Mouse (Mus musculus) bone marrow, adult 2 months (tissue): ENCODE measurements around the gene Miga1. TPM values are rescaled to one million over a fixed set of nuclear protein-coding genes. Genes with fewer than 3 reads are reported as not detected.
A peak's percentile ranks its signal among the peaks of the same experiment; 100 is the strongest.

Source experiments
- H3K27ac ChIP-seq: fragments of 200-500 bp; 2 replicates; pipeline ENCODE4 v1.5.1; 2012; ENCODE audit warnings: low read depth, mild to moderate bottlenecking, control low read depth, inconsistent platforms, low read length; ENCODE audit not compliant: control insufficient read depth, poor library complexity, insufficient read depth
- H3K4me1 ChIP-seq: fragments of 200-500 bp; 2 replicates; pipeline ENCODE4 v1.6.1; 2011; ENCODE audit warnings: low read length; ENCODE audit not compliant: control insufficient read depth, insufficient read depth
- H3K4me3 ChIP-seq: fragments of 200-500 bp; replicated peaks from 2 replicates; pipeline ENCODE3; 2011; ENCODE audit warnings: mild to moderate bottlenecking, low read depth, low read length, control low read depth; ENCODE audit not compliant: control insufficient read depth
- CTCF ChIP-seq: fragments of 200-500 bp; IDR thresholded peaks from 2 replicates; pipeline ENCODE4 v1.5.1; 2011; ENCODE audit warnings: low read length, control low read depth; ENCODE audit not compliant: control insufficient read depth, insufficient read depth
- POLR2A ChIP-seq: fragments of 200-500 bp; IDR thresholded peaks from 2 replicates; pipeline ENCODE4 v1.6.1; 2011; ENCODE audit warnings: low read depth, mild to moderate bottlenecking, control low read depth, low read length, borderline replicate concordance; ENCODE audit not compliant: control insufficient read depth
- WGBS: fragments of 180-500 bp; shearing (Covaris S2); methylation state at CpG from one replicate; pipeline ENCODE4 v1.1.7; 2018; 5-methylcytosine and 5-hydroxymethylcytosine counted together
- polyA plus RNA-seq: library from polyadenylated mRNA; stranded (reverse); fragments of >200 nt; gene quantifications from 2 replicates; pipeline ENCODE4 v1.2.4, GENCODE M21; 2011; ENCODE audit warnings: low replicate concordance; ENCODE audit not compliant: missing spikeins, insufficient read depth, insufficient read length

Gene Miga1
- polyA plus RNA-seq: 0.65 and 2.8 TPM in 2 replicates

- H3K4me3 ChIP-seq: peak within 1 kb of the TSS; percentile 65
- under 1% methylated on average over 54 of the region's 54 CpGs for WGBS
- peak within 1 kb of the TSS; percentile 32; the same call in 1 of the 2 replicates for H3K27ac ChIP-seq
- peaks cover 2% of the 10 kb centered on the region; the same call in 1 of the 2 replicates for H3K4me1 ChIP-seq
- TF ChIP-seq POLR2A (peak; percentile 39; the same call in 1 of the 2 replicates), CTCF (no peak)
Observed at GRCm38 (mm10) chr3:152339862-152340557, at the start of gene Miga1. Gene Miga1, minus strand, starts transcription at chr3:152340407.

- 85% methylated on average over 11 of the region's 11 CpGs for WGBS
- Histone ChIP-seq H3K4me1 (no peaks in the 10 kb centered on the region), H3K4me3 (no peak overlapping the region), H3K27ac (no peak overlapping the region)
- TF ChIP-seq POLR2A: no peak
- TF ChIP-seq CTCF: no peak
Observed at GRCm38 (mm10) chr3:152384106-152384505, 43.9 kb upstream of the Miga1 start.

GRCm38 (mm10) chr3:152376063-152376462 lies 35.9 kb upstream of the Miga1 start:
- TF ChIP-seq CTCF (no peak), POLR2A (no peak)

GRCm38 (mm10) chr3:152364181-152364580 lies 24.0 kb upstream of the Miga1 start:
- TF ChIP-seq CTCF (no peak), POLR2A (no peak)
- Histone ChIP-seq H3K4me3 (no peak overlapping the region), H3K27ac (no peak overlapping the region), H3K4me1 (no peaks in the 10 kb centered on the region)
- WGBS: 91% methylated on average over 2 of the region's 2 CpGs

More at GRCm38 (mm10) chr3:152376063-152376462, 35.9 kb upstream of the Miga1 start:
- Histone ChIP-seq H3K27ac (no peak overlapping the region), H3K4me1 (no peaks in the 10 kb centered on the region), H3K4me3 (no peak overlapping the region)
- WGBS: 83% methylated on average over 4 of the region's 4 CpGs

GRCm38 (mm10) chr3:152359151-152359550 lies 18.9 kb upstream of the Miga1 start:
- WGBS: 88% methylated on average over 7 of the region's 7 CpGs
- Histone ChIP-seq H3K4me1 (no peaks in the 10 kb centered on the region), H3K27ac (no peak overlapping the region), H3K4me3 (no peak overlapping the region)
- TF ChIP-seq POLR2A (no peak), CTCF (no peak)

GRCm38 (mm10) chr3:152356751-152357150 lies 16.5 kb upstream of the Miga1 start:
- no peak for TF ChIP-seq POLR2A
- TF ChIP-seq CTCF: peak; percentile 1; the same call in 1 of the 2 replicates
- Histone ChIP-seq H3K4me1 (no peaks in the 10 kb centered on the region), H3K27ac (no peak overlapping the region), H3K4me3 (no peak overlapping the region)
- WGBS: 84% methylated on average over 9 of the region's 9 CpGs

- 37% methylated on average over 5 of the region's 5 CpGs for WGBS
- TF ChIP-seq POLR2A (no peak), CTCF (no peak)
- H3K4me3 ChIP-seq: no peak overlapping the region
- no peaks in the 10 kb centered on the region for H3K4me1 ChIP-seq
- peak overlapping the region; percentile 9 for H3K27ac ChIP-seq
Observed at GRCm38 (mm10) chr3:152355361-152355760, 15.2 kb upstream of the Miga1 start.

- Histone ChIP-seq H3K4me3 (no peak overlapping the region), H3K27ac (no peak overlapping the region), H3K4me1 (no peaks in the 10 kb centered on the region)
- no peak for TF ChIP-seq POLR2A
- no peak for TF ChIP-seq CTCF
- WGBS: 91% methylated on average over 10 of the region's 10 CpGs
Observed at GRCm38 (mm10) chr3:152353434-152354177, 13.4 kb upstream of the Miga1 start.

- Histone ChIP-seq H3K27ac (no peak overlapping the region), H3K4me1 (peaks cover 3% of the 10 kb centered on the region), H3K4me3 (no peak overlapping the region)
- WGBS: 81% methylated on average over 4 of the region's 4 CpGs
- TF ChIP-seq CTCF (no peak), POLR2A (no peak)
Observed at GRCm38 (mm10) chr3:152352289-152352688, 12.1 kb upstream of the Miga1 start.
